Mouse (Mus musculus) midbrain, postnatal 0 days (tissue): ENCODE measurements around the gene Sirt2. TPM values are rescaled to one million over a fixed set of nuclear protein-coding genes. Genes with fewer than 3 reads are reported as not detected.

Experiments
- ATAC-seq: fragments of 200-750 bp; cut with Nextera tagmentation; 2 replicates; pipeline ENCODE4 v1.8.0; 2017; ENCODE audit warnings: moderate number of reproducible peaks, mild to moderate bottlenecking, moderate TSS enrichment, moderate library complexity; ENCODE audit not compliant: low FRiP score
- DNase-seq: peaks from one replicate; pipeline ENCODE4 v3.0.0-alpha.2; 2015; ENCODE audit warnings: low spot score
- H3K27ac ChIP-seq: fragments of 300-500 bp; sonication (generic); 2 replicates; pipeline ENCODE4 v1.5.1; 2014; ENCODE audit warnings: low read depth, mild to moderate bottlenecking, low read length, mixed read lengths
- H3K27me3 ChIP-seq: fragments of 300-500 bp; sonication (generic); 2 replicates; pipeline ENCODE4 v1.6.1; 2014; ENCODE audit warnings: low read length, control low read depth, mixed read lengths; ENCODE audit not compliant: insufficient read depth
- H3K36me3 ChIP-seq: fragments of 300-500 bp; sonication (generic); 2 replicates; pipeline ENCODE4 v1.6.1; 2014; ENCODE audit warnings: low read length, control low read depth, mixed read lengths; ENCODE audit not compliant: insufficient read depth
- H3K4me1 ChIP-seq: fragments of 300-500 bp; sonication (generic); 2 replicates; pipeline ENCODE4 v1.6.1; 2014; ENCODE audit warnings: mild to moderate bottlenecking, control low read depth, antibody characterized with exemption, low read length, mixed read lengths; ENCODE audit not compliant: insufficient read depth
- H3K4me2 ChIP-seq: fragments of 300-500 bp; sonication (generic); 2 replicates; pipeline ENCODE4 v1.6.1; 2014; ENCODE audit warnings: low read depth, mild to moderate bottlenecking, low read length, mixed read lengths; ENCODE audit not compliant: poor library complexity, severe bottlenecking
- H3K4me3 ChIP-seq: fragments of 300-500 bp; sonication (generic); 2 replicates; pipeline ENCODE4 v1.5.1; 2014; ENCODE audit warnings: low read depth, mild to moderate bottlenecking, low read length, moderate library complexity
- H3K9ac ChIP-seq: fragments of 300-500 bp; sonication (generic); replicated peaks from 2 replicates; pipeline ENCODE4 v1.6.1; 2014; ENCODE audit warnings: mild to moderate bottlenecking, low read length, moderate library complexity, mixed read lengths; ENCODE audit not compliant: poor library complexity, severe bottlenecking
- H3K9me3 ChIP-seq: fragments of 300-500 bp; sonication (generic); 2 replicates; pipeline ENCODE4 v1.6.1; 2016; ENCODE audit warnings: low read length, control low read depth
- CTCF ChIP-seq: IDR thresholded peaks from 2 replicates; pipeline ENCODE4 v1.5.1; 2016; ENCODE audit warnings: antibody characterized with exemption, mild to moderate bottlenecking
- whole genome bisulfite sequencing: fragments of 180-500 bp; shearing (Covaris S2); extraction: QIAGEN DNeasy Blood & Tissue Kit; methylation state at CpG from one replicate; pipeline ENCODE4 v1.1.7; 2014; 5-methylcytosine and 5-hydroxymethylcytosine counted together
- polyA plus RNA-seq: library from polyadenylated mRNA; unstranded; fragments of >200 nt; fragmentation: Nextera tagmentation; extraction: Ambion mirVana; gene quantifications from 2 replicates; pipeline ENCODE4 v1.2.1, GENCODE M21; 2015
- total RNA-seq: library from RNA; depleted of rRNA; stranded (reverse); fragments of >200 nt; gene quantifications from 2 replicates; pipeline ENCODE4 v1.2.3, GENCODE M21; 2014

Gene Sirt2
- total and polyA plus RNA-seq, 2 experiments from 2014 or later = 85.9 to 111 TPM

- Histone ChIP-seq H3K4me2 (no peak within 1 kb of the TSS), H3K9ac (no peak within 1 kb of the TSS), H3K27ac (no peak within 1 kb of the TSS), H3K27me3 (no peaks in the 10 kb centered on the region), H3K36me3 (peaks cover 26% of the 10 kb centered on the region), H3K4me3 (no peak within 1 kb of the TSS), H3K9me3 (no peaks in the 10 kb centered on the region), H3K4me1 (no peaks in the 10 kb centered on the region)
- no peak for DNase-seq
- ATAC-seq = no peak
- 86% methylated on average over 5 of the region's 5 CpGs for WGBS
- no peak for TF ChIP-seq CTCF
Measured at GRCm38 (mm10) chr7:28788307-28789195, 22.0 kb downstream of the Sirt2 start, which contains the start of gene Rinl. Rinl (plus strand) TSS chr7:28788969.

- ATAC-seq = no peak
- Histone ChIP-seq H3K36me3 (peaks cover 20% of the 10 kb centered on the region), H3K27ac (no peak overlapping the region), H3K4me2 (no peak overlapping the region), H3K4me1 (no peaks in the 10 kb centered on the region), H3K27me3 (no peaks in the 10 kb centered on the region), H3K4me3 (no peak overlapping the region), H3K9ac (no peak overlapping the region), H3K9me3 (no peaks in the 10 kb centered on the region)
- 79% methylated on average over 3 of the region's 3 CpGs for WGBS
- no peak for TF ChIP-seq CTCF
- DNase-seq = no peak
Measured at GRCm38 (mm10) chr7:28789235-28789634, 22.7 kb downstream of the Sirt2 start.

- H3K9me3 ChIP-seq = no peaks in the 10 kb centered on the region
- H3K36me3 ChIP-seq = peaks cover 12% of the 10 kb centered on the region
- DNase-seq (no peak), ATAC-seq (no peak)
- H3K9ac ChIP-seq = no peak overlapping the region
- 53% methylated on average over 8 of the region's 8 CpGs for WGBS
- no peak overlapping the region for H3K27ac ChIP-seq
- no peaks in the 10 kb centered on the region for H3K4me1 ChIP-seq
- peak; percentile 62 for TF ChIP-seq CTCF
- H3K4me2 ChIP-seq = no peak overlapping the region
- H3K27me3 ChIP-seq = no peaks in the 10 kb centered on the region
- H3K4me3 ChIP-seq = no peak overlapping the region
Measured at GRCm38 (mm10) chr7:28790066-28790806, 23.7 kb downstream of the Sirt2 start.

- no peak for DNase-seq
- Histone ChIP-seq H3K4me3 (no peak overlapping the region), H3K27me3 (no peaks in the 10 kb centered on the region), H3K4me2 (no peak overlapping the region), H3K9me3 (no peaks in the 10 kb centered on the region), H3K4me1 (no peaks in the 10 kb centered on the region), H3K27ac (no peak overlapping the region), H3K36me3 (no peaks in the 10 kb centered on the region), H3K9ac (no peak overlapping the region)
- ATAC-seq = no peak
- TF ChIP-seq CTCF = no peak
Measured at GRCm38 (mm10) chr7:28791706-28792105, 25.2 kb downstream of the Sirt2 start.

GRCm38 (mm10) chr7:28792391-28793185 is 26.1 kb downstream of the Sirt2 start:
- no peak for ATAC-seq
- no peak for TF ChIP-seq CTCF
- H3K9ac ChIP-seq = no peak overlapping the region
- no peaks in the 10 kb centered on the region for H3K9me3 ChIP-seq
- DNase-seq = no peak
- H3K36me3 ChIP-seq = no peaks in the 10 kb centered on the region
- no peaks in the 10 kb centered on the region for H3K4me1 ChIP-seq
- WGBS = 84% methylated on average over 12 of the region's 14 CpGs
- no peak overlapping the region for H3K4me2 ChIP-seq
- H3K27me3 ChIP-seq = no peaks in the 10 kb centered on the region
- no peak overlapping the region for H3K4me3 ChIP-seq
- no peak overlapping the region for H3K27ac ChIP-seq
